Mouse (Mus musculus) right cerebral cortex, postnatal 25 days (tissue): ENCODE results near the gene Hsp90aa1.
"Not testable (repeated sequence)": the region's sequence is repeated elsewhere in the genome, so short reads cannot be mapped to it uniquely, and the experiment has no call there.

ENCODE experiments used
- DNase-seq: peaks from one replicate; pipeline ENCODE4 v3.0.0; 2022

The Hsp90aa1 gene

DNA sequence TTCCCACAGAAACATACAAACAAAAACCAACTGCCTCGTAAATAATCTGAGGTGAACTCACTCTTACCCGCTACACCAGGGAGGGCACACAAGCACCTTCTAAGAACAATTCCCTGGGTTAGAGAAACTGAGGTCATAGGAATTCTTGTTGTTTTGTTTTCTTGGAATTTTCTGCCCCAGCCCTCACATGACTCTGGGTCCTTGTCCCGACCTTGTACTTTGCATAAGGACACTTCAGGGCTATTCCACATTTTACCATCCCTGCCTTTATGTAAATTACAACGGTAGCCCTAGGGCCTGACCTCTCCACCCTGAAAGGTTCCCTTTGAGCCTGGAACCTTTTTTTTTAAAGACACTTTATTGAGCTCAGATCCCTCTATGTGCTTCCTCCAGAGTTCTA, at the start of gene Hsp90aa1:
Gene Hsp90aa1, minus strand, starts transcription at position 173 of the 400 bp plus-strand sequence.
- DNase-seq: no peak

DNA sequence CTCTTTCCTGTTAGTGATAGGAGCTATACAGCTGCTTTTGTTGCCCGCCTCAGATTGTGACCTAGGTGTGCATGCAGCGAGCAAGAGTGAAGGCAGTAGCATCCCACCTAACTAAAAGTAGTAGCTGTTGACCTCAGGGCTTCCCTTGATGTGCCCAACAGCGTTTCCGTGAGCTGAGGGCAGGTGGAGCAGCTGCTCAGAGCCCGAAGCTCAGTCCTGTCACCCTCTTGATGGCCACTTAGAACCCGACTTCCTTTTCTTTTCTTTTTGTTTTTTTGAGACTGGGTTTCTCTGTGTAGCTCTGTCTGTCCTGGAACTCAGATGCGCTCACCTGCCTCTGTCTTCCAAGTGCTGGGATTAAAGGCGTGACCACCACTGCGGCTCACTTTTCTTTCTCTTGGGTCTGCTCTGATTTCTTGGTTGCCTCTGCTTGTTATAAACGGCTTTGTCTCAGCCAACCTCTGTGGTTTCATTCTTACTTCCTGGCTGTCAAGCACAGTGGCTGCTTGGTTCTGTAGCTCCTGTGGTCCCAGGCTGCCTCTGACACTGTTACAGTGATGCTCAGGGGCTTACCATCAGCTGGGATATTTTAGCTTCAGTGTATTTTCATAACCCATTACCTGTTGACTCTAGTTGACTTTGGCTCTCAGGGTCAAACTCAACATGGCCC, 48.4 kb upstream of the Hsp90aa1 start:
- DNase-seq: no peak

DNA sequence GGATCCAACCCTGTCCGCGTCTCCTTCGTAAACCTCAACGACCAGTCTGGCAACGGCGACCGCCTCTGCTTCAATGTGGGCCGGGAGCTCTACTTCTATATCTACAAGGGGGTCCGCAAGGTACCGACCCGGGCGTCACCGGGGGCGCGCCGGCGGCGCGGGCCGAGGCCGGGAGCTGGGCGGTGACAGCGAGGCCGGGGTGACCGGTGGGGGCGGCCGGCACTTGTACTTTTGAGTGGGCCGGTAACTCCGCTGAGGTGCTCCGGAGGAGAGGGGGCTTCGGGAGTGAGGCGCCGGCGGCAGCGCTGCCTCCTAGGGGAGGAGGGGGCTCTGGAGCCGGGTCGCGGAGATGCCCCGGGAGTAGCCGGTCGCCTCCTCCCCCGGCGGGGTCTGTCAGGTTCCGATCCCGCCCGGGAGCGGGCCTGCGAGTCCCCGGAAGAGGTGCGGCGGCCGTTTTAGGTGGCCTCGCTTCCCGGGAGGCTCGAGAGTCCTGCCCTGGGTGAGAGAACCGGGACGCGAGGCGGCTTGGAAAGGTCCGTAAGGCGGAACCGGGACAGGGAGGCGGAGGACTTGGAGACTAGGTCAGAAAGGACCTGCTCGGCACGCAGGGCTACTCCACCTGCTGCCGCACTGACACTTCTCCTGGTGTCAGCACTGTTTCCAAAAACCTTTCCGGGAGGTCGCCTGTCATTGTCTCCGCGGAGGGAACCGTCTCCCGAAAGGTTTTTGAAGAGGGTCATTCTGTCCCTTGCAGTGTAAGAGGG, 35.8 kb upstream of the Hsp90aa1 start:
- no peak for DNase-seq

DNA sequence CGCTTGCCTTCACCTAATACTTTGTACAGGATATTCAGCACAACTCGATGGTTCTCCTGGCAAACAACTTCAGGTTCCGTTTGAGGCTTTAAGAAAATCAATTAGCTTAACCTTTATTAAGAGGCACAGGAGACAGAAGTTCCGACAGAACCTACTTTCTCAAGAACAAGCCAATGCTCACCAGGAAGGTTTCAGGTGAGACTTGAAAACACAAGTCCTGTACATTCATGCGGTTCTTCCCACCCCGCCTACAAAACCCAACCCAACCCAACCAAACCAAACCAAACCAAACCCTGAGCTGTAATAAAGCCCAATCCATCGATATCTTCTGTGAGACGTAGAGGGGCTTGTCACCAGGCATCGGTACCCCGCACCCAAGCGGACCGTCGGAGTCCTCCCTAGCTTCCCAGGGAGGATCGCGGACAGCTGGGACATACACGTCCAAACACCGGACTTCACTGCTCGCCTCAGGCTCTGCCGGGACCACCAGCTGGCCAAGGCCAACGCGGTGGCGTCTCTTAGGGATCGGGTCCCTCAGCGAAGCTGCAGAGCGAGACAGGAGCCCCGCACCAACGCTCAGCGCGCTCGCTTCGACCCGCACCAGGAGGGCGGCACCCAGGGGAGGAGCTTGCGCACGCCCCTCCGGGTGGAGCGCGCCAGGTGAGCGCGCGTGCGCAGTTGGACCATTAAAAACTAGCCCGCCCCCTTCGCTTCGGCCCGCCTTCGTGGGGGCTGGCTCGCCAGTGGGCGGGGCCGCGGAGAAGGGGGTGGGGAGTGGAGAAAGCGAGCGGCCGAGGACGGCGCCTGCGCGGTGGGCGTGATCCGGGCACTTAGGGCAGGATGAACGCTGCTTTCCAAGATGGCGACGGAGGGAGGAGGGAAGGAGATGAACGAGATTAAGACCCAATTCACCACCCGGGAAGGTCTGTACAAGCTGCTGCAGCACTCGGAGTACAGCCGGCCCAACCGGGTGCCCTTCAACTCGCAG, 34.9 kb upstream of the Hsp90aa1 start, which contains the start of gene Wdr20:
Gene Wdr20, plus strand, starts transcription at position 775 of the 988 bp plus-strand sequence.
- peak; percentile 98 for DNase-seq

DNA sequence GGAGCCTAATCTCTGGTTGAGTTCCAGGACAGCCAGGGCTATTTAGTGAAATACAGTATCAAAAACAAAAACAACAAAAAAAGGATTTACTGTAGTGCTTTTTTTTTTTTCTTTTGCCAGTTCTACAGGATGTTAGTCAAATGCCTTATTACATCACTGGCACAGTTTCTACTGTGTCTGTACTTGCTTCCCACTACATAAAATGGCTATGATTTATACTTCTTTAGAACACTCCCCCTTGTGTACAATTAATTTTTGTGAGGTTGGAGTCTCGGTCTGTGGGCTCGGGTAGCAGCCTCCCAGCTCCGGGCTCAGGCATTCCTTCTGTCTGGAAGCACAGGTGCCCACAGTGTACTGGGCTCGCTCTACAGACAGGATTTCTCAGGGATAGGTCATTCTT, 34.1 kb upstream of the Hsp90aa1 start:
- no peak for DNase-seq

DNA sequence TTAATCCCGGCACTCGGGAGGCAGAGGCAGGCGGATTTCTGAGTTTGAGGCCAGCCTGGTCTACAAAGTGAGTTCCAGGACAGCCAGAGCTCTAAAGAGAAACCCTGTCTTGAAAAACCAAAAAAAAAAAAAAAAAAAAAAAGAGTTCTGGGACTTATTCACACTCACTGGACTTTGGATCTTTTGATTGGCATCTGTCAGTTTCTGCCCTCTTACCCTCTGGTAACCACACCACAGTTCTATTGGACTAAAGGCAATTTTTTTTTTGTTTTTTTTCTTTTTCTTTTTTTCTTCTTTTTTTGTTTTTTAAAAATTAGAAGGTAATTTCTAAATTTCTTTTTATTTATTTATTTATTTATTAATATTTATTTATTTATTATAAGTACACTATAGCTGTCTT, 30.7 kb upstream of the Hsp90aa1 start:
- DNase-seq: not testable (repeated sequence)

DNA sequence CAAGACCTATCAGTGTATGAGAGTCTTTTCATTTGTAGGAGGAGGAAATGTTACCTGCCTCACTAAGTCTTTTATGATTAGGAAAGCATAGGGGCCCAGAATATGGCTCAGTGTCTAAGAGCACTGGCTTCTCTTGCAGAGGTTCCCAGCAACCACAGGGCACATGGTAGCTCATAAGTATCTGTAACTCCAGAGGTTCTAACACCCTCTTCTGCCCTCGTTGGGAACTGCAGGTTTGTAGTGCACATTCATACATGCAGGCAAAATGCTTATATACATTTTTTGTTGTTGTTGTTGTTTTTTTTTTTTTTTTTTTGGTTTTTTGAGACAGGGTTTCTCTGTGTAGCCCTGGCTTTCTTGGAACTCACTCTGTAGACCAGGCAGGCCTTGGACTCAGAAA, 23.9 kb upstream of the Hsp90aa1 start:
- no peak for DNase-seq

DNA sequence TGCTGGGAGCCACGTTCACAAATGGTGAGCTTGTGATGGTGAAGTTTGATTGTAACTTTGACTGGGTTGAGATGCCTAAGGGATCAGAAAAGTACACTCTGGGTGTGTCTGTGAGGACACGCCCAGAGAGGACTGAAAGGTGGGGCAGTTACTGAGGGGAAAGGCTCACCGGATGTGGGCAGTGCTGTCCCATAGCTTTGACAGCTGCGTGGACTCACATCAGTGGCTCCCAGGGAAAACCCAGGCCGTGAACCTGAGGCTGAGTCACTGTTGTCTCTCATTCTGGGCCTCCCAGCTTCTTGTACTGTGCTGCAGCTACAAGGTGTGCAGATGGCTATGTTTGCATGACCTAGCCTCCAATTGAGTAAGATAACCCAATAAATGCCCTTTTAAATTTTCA, 23.0 kb upstream of the Hsp90aa1 start:
- no peak for DNase-seq

DNA sequence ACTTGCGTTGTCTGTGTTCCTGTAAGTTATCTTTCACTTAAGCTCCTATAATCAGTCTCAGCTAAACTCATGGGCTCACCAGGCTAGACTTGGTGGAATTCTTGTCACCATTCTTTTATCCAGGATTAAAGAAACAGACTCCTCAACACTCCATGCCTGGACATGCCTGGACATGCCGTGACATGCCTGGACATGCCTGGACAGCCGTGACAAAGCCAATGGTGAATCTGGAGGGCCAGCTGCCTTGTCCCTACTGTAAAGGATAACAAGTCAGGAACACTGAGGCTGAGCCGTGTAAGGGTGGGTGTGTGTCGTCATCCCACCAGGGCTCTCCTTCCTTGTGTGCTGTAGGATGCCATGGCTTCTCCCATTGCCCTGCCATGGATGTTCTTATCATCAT, 22.5 kb upstream of the Hsp90aa1 start:
- no peak for DNase-seq

DNA sequence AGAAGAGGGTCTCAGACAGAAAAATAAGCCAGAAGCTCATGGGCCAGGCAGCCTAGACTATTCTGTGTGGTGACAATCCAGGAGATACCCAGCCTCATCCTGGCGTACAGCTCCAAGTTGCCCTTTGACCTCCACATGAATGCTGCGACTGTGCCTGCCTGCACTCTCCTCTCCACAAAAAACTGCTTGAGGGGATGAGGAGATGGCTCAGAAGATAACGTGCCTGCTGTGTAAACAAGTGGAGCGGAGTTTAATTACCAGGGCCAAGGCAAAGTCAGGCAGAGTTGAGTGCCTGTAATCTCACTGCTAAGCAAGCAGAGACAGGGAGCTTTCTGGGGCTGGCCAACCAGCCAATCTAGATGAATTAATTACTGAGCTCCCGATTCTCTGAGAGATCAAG, 13.5 kb upstream of the Hsp90aa1 start:
- no peak for DNase-seq

DNA sequence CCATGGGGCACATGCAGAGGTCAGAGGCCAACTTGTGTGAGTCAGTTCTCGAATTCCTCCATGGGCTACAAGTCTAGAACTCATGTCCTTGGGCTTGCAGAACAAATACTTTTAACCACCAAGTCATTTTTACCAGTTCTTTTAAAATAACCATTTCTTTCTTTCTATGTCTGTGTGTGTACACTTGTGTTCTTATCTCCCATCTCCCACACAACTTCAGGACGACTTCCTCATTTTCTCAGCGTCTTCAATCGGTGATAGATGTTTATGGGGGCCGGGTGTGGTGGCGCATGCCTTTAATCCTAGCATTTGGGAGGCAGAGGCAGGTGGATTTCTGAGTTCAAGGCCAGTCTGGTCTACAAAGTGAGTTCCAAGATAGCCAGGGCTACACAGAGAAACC, 11.7 kb upstream of the Hsp90aa1 start:
- no peak for DNase-seq

DNA sequence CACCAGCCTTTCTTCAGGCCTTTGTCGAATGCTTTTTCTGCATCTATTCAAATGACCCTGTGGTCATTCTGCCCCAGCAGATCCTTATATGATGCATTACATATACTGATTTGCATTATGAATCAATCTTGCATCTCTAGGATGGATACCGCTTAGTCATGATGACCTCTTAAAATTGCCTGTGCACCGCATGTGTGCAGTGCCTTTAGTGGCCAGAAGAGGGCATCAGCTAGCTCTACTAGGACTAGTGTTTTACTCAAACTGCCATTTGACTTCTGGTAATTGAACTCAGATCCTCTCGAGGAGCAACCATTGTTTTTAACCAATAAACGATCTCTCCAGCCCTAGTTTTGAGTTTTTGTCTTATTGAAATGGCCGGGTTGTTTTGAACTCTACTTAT, 11.3 kb upstream of the Hsp90aa1 start:
- no peak for DNase-seq

DNA sequence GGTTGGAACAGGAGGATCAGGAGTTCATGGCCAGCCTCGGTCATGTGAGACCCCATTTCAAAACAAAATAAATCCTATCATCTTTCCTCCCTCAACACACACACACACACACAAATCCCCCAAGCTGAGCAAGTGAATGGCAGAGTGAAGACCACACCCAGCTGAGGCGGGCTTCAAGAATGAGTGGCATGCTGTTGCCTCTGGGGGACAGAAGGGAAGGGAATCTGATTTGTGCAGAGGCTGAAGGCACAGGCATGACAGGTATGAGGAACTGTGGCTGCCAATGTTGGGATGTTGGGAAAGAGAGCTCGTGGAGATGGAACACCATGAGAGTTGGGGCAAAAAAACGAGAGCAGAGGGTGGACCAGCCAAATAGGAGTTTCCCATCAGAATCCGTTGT, 8.7 kb upstream of the Hsp90aa1 start:
- no peak for DNase-seq

DNA sequence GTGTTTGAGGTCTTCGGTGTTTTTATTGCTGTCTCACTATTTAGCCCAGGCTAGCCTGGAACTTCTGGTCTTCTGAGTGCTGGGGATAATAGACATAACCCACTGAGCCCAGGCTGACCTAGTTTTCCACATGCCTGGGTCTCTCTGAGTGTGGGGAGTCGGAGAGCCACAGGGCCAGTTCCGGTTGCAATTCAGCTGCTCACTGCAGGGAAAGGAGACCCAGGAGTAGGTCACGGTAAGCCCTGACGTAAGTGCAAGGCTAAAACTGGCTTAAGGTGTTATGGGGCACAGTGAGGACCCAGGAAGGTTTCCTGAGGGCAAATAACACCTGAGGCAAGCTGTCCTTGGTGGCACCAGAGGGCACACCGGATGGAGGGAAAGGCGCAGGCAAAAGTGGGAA, 4.9 kb upstream of the Hsp90aa1 start:
- no peak for DNase-seq

DNA sequence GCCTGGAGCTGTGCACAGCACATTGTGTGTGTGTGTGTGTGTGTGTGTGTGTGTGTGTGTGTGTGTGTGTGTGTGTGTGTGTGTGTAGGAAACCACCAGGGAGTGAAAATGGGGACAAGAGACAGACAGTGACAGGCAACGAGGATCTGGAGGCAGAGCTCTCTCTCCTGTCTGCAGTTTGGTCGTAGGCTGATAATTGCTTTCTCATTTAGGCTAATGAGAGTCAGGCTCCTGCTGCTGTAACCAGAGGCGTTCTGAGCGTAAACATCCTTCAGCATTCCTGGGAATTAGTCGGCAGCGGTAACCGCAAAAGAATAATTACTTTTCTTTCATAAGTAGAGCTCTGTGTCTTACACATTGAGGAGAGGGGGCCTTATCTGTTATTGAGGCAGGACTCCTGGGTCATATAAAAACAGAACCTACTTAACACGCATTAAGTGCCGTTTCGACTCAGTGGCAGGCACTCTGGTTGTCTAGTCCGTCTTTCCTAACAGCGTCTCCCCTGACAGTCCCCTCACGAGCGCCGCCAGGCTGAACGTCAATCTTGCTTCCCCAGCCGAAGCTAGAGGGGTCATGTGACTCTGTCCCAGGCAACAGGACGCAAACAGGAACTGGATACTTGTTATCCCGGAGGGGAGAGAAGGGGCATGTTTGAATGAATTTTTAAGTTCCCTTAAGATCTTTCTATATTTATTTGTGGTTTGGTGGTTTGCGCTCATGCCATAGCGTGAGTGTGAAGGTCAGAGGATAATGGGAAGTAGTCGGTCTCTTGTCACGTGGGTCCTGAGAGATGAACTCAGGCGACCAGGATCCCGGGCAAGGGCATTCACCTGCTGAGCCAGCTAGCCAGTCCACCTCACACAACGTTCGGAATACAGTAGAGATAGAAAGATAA, 4.1 kb upstream of the Hsp90aa1 start:
- DNase-seq: no peak

DNA sequence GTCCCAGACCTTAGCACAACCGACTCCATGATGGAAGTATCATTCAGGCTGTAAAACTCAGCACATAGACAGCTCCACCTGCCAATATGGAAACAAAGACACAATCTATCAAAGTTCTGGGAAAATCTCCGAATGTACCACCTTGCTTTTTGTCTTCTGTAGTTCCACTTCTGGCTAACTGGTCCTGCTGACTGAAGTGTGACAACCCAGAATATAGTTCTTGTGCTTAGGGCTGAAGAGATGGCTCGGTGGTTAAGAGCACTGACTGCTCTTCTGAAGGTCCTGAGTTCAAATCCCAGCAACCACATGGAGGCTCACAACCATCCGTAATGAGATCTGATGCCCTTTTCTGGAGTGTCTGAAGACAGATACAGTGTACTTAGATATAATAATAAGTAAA, 2.9 kb upstream of the Hsp90aa1 start:
- DNase-seq: not testable (repeated sequence)

DNA sequence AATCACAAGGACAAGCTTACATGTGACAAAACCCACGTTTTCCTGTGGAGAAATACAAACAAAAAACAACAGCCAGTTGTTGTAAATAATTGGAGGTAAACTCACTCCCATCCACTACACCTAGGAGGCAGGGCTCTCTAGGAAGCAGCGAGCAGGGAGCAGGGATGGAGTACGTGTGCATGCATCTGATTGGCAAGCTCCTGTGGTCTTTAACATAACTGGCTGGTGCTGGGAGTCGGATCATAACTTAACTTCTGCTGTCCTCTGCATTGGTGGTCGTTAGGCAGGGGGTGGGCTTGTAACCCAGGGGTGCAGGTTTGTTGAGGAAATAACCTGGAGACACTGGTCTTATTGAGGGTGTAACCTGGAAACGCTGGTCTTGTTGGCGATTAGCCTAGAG, 1.2 kb upstream of the Hsp90aa1 start:
- no peak for DNase-seq

DNA sequence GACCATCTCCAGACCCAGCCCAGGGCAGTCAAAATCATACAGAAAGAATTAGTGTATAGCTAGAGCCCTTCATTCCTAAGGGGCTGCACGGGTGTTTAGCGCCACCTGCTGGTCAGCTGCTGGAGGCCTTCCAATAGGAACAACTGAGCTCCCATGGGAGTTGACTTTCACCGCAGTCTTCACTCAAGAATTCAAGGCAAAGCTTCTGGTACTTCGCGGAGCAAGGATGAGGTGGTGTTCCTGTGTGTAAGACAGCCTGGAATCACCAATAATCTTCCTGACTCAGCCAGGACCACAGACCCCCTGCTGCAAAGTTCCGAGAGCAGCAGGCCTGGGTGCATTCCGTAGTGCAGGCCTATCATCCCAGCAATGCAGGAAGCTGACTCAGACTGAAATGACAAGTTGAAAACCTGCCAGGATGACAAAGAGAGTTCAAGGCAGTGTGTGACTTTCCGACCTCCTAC, 512 bp upstream of the Hsp90aa1 start:
- peak; percentile 69 for DNase-seq

DNA sequence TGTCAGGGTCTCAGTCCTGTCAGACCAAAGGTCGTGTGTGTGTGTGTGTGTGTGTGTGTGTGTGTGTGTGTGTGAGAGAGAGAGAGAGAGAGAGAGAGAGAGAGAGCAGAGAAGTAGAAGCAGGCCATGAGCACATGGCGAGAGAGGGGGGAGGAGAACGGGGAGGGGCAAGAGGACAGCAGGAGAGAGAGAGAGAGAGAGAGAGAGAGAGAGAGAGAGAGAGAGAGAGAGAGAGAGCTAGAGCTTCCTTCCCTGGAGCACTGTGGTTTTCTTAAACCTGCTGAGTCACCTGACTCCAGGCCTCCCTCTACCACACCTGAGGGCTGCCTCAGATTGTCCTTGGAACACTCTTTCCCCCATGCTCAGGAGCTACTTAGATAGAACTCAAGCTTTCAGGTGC, 1.2 kb downstream of the Hsp90aa1 start:
- not testable (repeated sequence) for DNase-seq

DNA sequence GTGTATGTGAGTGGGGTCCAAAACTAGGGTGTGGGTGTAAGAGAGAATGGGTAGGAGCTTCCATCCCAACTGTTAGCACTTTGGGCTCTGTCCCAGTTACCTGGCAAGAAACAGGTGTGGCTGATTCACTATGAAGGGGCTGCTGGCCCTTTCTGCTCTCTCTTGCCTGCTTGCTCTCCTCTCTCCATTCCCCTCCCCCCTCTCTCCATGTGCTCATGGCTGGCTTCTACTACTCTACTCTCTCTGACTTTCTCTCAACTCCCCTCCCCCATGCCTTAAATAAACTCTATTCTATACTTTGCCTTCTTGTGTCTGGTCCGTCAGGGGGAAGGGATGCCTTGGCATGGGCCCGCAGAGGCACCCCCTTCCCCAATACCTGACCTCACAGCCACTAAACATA, 1.8 kb downstream of the Hsp90aa1 start:
- no peak for DNase-seq

DNA sequence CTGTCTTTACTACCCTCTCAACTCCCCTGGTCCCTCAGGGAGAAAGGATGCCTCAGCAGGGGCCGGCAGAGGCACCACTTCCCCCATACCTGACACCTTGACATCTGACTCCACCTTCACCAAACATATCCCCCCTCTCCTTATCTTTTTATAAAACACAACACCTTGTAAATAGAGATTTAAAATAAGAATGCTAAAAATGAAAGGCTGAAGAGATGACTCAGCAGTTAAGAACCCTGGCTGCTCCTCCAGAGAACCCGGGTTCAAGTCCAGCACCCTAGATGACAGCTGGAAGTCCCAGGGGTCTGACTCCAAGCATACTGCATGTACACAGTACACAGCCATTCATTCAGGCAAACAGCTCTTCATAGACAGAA, 3.4 kb downstream of the Hsp90aa1 start:
- DNase-seq: no peak

DNA sequence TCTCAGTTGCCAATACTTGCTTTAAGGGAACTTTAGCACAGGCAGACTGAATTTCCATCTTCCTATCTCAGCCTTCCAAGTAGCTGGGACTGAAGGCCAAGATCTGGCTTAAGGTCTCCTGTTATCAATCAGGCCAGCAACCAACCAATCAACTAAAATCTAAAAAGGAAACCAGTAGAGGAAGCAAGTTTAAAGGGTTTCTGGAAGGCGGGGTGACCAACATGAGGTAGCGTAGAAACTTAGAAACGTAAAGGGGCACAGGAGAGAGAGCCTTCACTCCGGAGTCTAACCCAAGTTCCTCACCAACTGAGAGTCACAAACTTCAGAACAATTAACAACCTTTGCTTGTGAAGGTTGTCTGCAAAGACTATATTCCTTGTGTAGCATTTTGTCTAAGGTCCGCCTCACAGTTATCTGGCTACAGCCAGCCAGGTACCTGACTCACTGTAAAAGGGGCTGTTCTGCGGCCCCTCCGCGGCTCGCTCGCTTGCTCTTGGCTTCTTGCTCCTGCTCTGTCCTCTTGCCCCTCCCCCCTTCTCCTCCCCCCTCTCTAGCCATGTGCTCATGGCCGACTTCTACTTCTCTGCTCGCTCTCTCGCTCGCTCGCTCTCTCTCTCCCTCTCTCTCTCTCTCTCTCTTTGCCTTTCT, 3.9 kb downstream of the Hsp90aa1 start:
- DNase-seq: no peak
